Mouse (Mus musculus) cerebellum, postnatal 25 days (tissue): ENCODE results near the gene E030030I06Rik.
A peak's percentile ranks its signal among the peaks of the same experiment; 100 is the strongest.
"Not testable (repeated sequence)": the region's sequence is repeated elsewhere in the genome, so short reads cannot be mapped to it uniquely, and the experiment has no call there.

Source experiments
- DNase-seq, 2 experiments: peaks; one replicate each; pipeline ENCODE4 v3.0.0; 2021; ENCODE audit warnings: mixed read lengths in 2 of 2

The E030030I06Rik gene

DNA sequence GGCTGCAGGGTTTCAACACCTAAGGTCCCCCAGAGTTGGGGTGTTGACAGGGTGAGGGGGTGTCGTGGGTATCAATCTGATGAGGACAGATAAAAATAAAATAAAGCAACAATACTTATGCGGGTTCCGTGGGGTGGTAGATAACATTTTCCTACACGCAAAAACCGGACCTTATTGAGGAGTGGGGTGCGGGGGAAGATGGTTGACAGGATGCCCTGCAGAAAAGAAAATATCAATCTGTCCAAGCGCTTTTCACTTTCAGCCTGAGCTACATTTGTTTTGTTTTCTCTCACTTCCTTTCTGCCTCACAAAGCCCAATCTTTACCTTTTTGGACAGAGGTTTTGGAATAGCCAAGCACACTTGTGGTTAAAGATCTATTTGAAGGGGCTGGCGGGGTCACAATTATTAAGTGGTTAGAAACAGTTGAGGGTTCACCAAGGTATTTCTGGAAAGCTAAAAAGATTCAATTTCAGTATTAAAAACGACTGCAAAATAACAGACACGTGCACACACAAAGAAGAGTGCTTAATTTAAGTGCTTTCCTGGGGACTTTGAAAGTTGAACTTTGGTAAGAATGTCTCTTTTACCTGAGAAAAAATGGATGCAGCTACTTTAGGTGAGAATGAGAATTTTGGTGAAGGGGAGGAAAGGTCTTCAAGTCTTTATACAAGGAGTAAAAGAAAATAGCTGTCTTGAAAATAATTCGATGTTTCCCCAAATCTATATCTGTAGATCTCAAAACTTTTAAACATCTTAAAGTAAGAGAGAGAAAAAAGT lies 3.0 kb upstream of the E030030I06Rik start:
- DNase-seq = peak in 1 of 2 experiments; percentile 9

GRCm38 (mm10) chr10:22151056-22151862 lies 2.2 kb upstream of the E030030I06Rik start:
- DNase-seq = peak in 1 of 2 experiments; percentile 12

DNA sequence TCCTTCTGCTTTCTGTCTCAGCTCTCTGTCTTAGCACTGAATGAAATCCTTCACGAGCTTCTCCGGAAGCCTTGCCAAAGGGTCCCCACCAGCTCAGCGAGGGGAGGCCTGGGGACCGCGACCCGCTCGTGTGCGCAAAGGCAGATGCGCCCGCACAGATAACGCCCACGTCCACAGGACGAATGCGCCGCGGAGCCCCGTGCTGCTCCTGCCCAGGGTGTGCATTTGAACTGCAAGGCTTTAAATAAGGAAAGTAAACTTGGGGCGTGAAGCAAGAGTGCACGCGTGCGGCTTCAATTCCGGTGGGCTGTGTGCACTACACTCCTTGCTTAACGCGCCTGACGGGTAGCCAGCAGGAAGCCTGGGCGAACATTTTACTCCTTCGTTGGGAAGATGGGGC lies 1.5 kb upstream of the E030030I06Rik start:
- DNase-seq = no peak

DNA sequence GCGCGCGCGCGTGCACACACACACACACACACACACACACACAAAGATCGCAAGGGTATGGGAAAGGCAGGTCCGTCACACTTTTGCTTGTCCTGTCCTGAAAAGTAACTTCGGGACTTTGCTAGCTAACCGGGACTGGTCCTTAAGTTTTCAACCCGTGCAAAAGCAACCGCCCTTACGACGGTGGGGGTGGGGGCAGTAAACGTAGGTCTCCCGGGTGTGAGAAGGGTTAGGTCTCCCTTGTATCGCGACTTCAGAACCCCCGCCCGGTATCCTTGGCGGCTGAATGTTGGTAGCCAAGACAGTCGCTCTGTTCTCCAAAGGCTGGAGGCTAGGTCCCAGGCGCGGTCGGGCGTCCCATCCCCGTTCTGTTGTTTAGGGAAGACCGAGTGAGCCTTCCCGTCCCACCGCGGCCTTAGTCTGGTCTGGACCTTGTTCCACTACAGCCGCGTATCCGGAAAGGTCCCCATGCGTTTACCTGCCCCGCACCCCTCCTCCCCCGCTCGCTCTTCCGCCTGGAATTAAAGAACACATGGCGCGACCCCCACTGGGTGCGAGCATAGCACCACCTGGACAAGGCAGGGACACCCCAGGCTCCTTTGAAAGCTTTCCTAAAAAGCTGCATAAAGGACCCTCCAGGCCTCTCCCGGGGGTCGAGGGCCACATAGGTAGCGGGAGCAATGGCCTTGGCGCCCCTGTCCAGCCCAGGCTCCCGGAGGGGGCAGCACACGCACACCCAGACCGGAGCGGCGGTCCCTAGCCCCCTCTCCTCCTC lies 808 bp upstream of the E030030I06Rik start:
- DNase-seq = peak in 1 of 2 experiments; percentile 25

DNA sequence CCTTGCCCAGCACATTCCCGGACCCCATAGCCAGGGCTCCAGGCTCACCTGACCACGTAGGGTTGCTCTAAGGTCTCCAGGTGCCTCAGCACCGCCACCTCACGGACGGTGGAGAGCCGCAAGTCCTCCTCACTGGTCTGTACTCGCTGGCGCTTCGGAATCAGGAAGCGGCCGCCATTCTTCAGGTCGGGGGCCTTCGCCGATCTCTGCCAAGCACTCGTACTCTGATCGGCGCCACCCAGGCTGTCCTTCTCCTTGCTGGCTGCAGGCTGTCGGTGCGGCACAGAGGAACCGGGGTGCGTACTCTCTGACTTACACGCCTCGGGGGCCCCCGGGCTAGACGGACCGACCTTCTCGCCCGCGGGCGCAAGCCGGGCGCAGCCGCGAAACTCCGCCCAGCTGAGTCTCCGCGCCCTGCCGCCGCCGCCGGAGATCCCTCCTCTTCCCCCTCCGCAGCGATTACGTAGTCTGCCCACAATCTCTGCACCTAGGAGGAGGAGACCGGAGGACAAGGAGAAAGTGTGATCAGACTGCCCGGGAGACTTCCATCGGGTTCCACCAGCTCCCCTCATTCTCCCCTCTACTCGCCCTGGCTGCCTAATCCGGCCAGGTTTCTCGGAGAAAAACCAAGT lies 513 bp downstream of the E030030I06Rik start:
- peak; percentile 60 to 61 for DNase-seq

- DNase-seq = no peak
These were observed 6.1 kb downstream of the E030030I06Rik start for GRCm38 (mm10) chr10:22142926-22143325.

DNA sequence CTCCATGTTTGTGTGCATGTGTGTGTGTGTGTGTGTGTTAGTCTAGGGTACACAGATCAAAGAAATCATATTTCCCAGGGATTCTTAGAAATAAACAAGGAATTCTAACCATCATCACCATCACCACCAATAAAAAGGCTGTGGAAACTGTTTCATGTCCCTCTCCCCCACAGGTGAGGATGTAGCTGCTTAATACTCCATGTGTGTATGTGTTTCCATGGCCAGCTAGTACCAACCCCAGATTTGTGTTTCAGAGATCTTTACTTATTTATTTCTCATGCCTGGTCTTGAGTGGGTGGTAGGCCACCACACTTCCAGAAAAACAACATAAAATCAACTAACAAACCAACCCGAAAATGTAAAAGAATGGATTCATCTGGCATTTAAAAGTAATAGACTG lies 6.9 kb downstream of the E030030I06Rik start:
- DNase-seq = not testable (repeated sequence)

- DNase-seq = peak; percentile 78 to 83
These were observed 8.3 kb downstream of the E030030I06Rik start for GRCm38 (mm10) chr10:22140665-22141280.

GRCm38 (mm10) chr10:22074531-22074930 lies 74.5 kb downstream of the E030030I06Rik start:
- no peak for DNase-seq

DNA sequence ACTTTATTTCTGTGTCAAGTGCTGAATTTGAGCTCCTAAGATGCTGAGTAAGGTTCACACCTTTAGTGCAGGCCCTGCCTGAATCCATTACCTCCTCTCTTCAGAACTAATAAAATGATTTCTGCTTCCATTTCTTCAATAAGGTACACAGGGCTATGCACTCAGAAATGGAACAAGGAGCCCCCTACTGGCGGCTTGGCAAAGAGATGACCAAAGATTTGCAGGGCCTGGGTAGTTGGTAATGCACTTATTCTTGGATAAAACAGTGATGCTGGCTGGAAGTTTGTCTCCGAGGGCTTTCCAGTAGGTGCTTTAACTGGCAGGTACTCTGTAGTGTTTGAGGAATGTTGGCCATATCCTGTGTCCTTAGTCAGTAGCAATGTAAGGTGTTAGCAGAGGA lies 76.3 kb downstream of the E030030I06Rik start:
- peak in 1 of 2 experiments; percentile 6 for DNase-seq

DNA sequence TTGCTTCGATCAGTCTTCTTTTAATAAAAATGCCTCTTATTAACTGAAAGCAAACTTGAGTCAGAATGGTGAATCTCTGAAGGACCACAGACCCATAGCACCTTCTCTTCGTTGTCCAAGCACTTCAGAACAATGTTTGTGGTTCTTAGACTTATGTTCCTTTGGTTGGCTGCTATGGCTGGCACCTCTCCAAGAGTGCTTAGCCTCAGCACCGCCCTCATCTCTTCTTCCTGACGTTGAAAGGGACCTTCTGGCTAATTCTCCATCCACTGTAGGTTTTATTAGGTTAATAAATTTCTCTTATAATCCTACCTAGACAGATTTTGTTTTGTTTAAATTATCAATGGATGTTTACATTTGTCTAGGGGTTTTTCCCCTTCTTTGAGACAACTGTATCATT lies 78.5 kb downstream of the E030030I06Rik start:
- DNase-seq = no peak

DNA sequence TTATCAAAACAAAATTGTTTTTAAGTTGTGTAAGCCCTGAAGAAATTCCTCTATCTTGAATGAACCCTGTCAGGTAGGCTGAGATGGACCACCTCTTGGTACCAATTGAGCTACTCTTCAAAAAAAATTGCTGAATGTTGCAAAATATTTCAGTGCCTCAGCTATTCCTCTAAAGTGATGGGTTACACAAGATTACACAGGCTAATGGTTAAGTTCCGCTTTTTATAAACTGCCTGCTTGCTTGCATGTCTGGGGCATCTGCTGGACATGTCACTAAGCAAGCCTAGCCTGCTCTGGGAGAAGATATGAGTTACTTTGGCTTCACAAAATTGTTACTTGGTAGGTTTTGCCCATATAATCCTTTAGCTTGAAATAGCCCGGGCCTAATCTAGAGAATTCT lies 78.9 kb downstream of the E030030I06Rik start:
- DNase-seq = no peak

DNA sequence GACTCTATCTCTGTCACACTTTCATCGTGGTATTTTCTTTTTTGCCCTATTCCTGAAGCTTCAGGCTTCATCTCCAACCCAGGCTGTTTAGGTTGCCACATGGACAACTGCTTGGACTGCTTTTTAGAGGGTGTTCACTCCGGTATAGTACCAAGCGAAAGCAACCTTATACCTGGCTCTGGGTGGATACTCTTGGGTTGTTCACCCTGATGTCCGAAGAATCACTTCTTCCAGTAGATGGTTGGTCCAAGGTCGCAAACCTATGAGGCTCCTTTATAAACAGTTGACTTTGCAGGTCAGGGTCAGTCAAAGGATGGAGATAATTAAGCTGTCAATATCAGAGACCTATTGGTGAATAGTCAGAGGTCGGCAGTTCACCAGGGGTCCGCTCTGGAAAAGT lies 81.1 kb downstream of the E030030I06Rik start, which contains the start of gene 4930444G20Rik:
Gene 4930444G20Rik, minus strand, starts transcription at position 101 of the 400 bp plus-strand sequence.
- not testable (repeated sequence) for DNase-seq
